Mouse (Mus musculus) stomach, postnatal 0 days (tissue): Measurements from ENCODE around the gene AU018091. TPM values are rescaled to one million over a fixed set of nuclear protein-coding genes. Genes with fewer than 3 reads are reported as not detected.
"Not testable (repeated sequence)": the region's sequence is repeated elsewhere in the genome, so short reads cannot be mapped to it uniquely, and the experiment has no call there.

Source experiments
- ATAC-seq: fragments of 200-750 bp; cut with Nextera tagmentation; 2 replicates; pipeline ENCODE4 v1.8.0; 2017; ENCODE audit not compliant: low FRiP score, low TSS enrichment
- DNase-seq: peaks from one replicate; pipeline ENCODE4 v3.0.0-alpha.2; 2016; ENCODE audit warnings: low spot score
- H3K27ac ChIP-seq: fragments of 300-500 bp; sonication (generic); replicated peaks from 2 replicates; pipeline ENCODE4 v1.5.1; 2014; ENCODE audit warnings: mild to moderate bottlenecking, control low read depth
- H3K27me3 ChIP-seq: fragments of 300-500 bp; sonication (generic); 2 replicates; pipeline ENCODE4 v1.6.1; 2014; ENCODE audit warnings: low read length; ENCODE audit not compliant: control insufficient read depth, insufficient read depth
- H3K36me3 ChIP-seq: fragments of 300-500 bp; sonication (generic); 2 replicates; pipeline ENCODE4 v1.6.1; 2014; ENCODE audit warnings: low read length, mixed read lengths; ENCODE audit not compliant: control insufficient read depth, insufficient read depth
- H3K4me1 ChIP-seq: fragments of 300-500 bp; sonication (generic); replicated peaks from 2 replicates; pipeline ENCODE4 v1.6.1; 2014; ENCODE audit warnings: antibody characterized with exemption; ENCODE audit not compliant: control insufficient read depth, insufficient read depth
- H3K4me2 ChIP-seq: fragments of 300-500 bp; sonication (generic); replicated peaks from 2 replicates; pipeline ENCODE4 v1.6.1; 2014; ENCODE audit warnings: low read depth, mild to moderate bottlenecking, control low read depth, moderate library complexity
- H3K4me3 ChIP-seq: fragments of 300-500 bp; sonication (generic); 2 replicates; pipeline ENCODE4 v1.5.1; 2014; ENCODE audit warnings: low read depth, low read length, control low read depth
- H3K9ac ChIP-seq: fragments of 300-500 bp; sonication (generic); 2 replicates; pipeline ENCODE4 v1.6.1; 2014; ENCODE audit warnings: mild to moderate bottlenecking, low read length, control low read depth, mixed read lengths
- H3K9me3 ChIP-seq: fragments of 300-500 bp; sonication (generic); 2 replicates; pipeline ENCODE4 v1.6.1; 2016; ENCODE audit warnings: low read length; ENCODE audit not compliant: control insufficient read depth
- CTCF ChIP-seq: IDR thresholded peaks from 2 replicates; pipeline ENCODE4 v1.5.1; 2016; ENCODE audit warnings: antibody characterized with exemption, low read depth, mild to moderate bottlenecking, moderate library complexity
- EP300 ChIP-seq: optimal IDR thresholded peaks from 2 replicates; pipeline ENCODE3; 2016; ENCODE audit warnings: antibody characterized with exemption
- WGBS: fragments of 180-500 bp; shearing (Covaris S2); extraction: QIAGEN DNeasy Blood & Tissue Kit; methylation state at CpG from one replicate; pipeline ENCODE4 v1.1.7; 2014; 5-methylcytosine and 5-hydroxymethylcytosine counted together
- polyA plus RNA-seq: library from polyadenylated mRNA; unstranded; fragments of >200 nt; fragmentation: Nextera tagmentation; extraction: Ambion mirVana; gene quantifications from 2 replicates; pipeline ENCODE4 v1.2.1, GENCODE M21; 2015

AU018091 gene
- polyA plus RNA-seq, 1 experiment from 2014 or later = 0.18 TPM

DNA sequence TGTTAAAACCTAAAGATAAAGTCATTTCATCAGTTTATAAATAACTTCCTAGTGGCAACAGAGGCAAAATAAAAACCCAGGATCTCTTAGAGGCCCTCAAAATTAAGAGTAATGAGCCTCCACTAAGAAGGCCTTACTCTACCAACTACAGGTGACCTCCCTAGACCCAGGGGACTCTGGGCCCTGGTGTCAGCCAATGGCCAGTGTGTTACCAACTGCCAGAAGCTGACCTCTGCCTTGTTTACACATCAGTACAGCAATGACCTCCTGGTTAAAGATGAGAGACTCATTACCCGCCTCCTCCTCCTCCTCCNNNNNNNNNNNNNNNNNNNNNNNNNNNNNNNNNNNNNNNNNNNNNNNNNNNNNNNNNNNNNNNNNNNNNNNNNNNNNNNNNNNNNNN lies 17.1 kb upstream of the AU018091 start:
- H3K27ac ChIP-seq = no peak overlapping the region
- H3K4me1 ChIP-seq = no peaks in the 10 kb centered on the region
- no peaks in the 10 kb centered on the region for H3K36me3 ChIP-seq
- no peak for TF ChIP-seq CTCF
- TF ChIP-seq EP300 = no peak
- WGBS = 83% methylated on average over 1 of the region's 1 CpGs
- no peak overlapping the region for H3K4me3 ChIP-seq
- no peak overlapping the region for H3K4me2 ChIP-seq
- H3K27me3 ChIP-seq = no peaks in the 10 kb centered on the region
- H3K9me3 ChIP-seq = no peaks in the 10 kb centered on the region
- no peak overlapping the region for H3K9ac ChIP-seq
- ATAC-seq (no peak), DNase-seq (no peak)

GRCm38 (mm10) chr7:3184394-3184793 lies 15.4 kb upstream of the AU018091 start:
- Histone ChIP-seq H3K36me3 (no peaks in the 10 kb centered on the region), H3K4me2 (no peak overlapping the region), H3K27me3 (no peaks in the 10 kb centered on the region), H3K9ac (no peak overlapping the region), H3K4me1 (no peaks in the 10 kb centered on the region), H3K4me3 (no peak overlapping the region), H3K9me3 (no peaks in the 10 kb centered on the region), H3K27ac (no peak overlapping the region)
- TF ChIP-seq EP300 = no peak
- TF ChIP-seq CTCF = peak; percentile 76
- no peak for DNase-seq
- no peak for ATAC-seq
- WGBS = 31% methylated on average over 4 of the region's 4 CpGs

- not testable (repeated sequence) for H3K4me3 ChIP-seq, H3K27me3 ChIP-seq, ATAC-seq, H3K9ac ChIP-seq, H3K4me1 ChIP-seq, H3K4me2 ChIP-seq, DNase-seq, H3K27ac ChIP-seq, H3K9me3 ChIP-seq, H3K36me3 ChIP-seq
- 91% methylated on average over 21 of the region's 24 CpGs for WGBS
Measured at GRCm38 (mm10) chr7:3180958-3181357, 12.0 kb upstream of the AU018091 start.

GRCm38 (mm10) chr7:3168296-3168695 lies 707 bp downstream of the AU018091 start:
- no peaks in the 10 kb centered on the region for H3K9me3 ChIP-seq
- no peaks in the 10 kb centered on the region for H3K4me1 ChIP-seq
- ATAC-seq (no peak), DNase-seq (no peak)
- no peak overlapping the region for H3K9ac ChIP-seq
- no peak overlapping the region for H3K27ac ChIP-seq
- no peak overlapping the region for H3K4me2 ChIP-seq
- no peaks in the 10 kb centered on the region for H3K36me3 ChIP-seq
- TF ChIP-seq EP300 (no peak), CTCF (no peak)
- H3K27me3 ChIP-seq = no peaks in the 10 kb centered on the region
- WGBS = 85% methylated on average over 1 of the region's 1 CpGs
- no peak overlapping the region for H3K4me3 ChIP-seq

DNA sequence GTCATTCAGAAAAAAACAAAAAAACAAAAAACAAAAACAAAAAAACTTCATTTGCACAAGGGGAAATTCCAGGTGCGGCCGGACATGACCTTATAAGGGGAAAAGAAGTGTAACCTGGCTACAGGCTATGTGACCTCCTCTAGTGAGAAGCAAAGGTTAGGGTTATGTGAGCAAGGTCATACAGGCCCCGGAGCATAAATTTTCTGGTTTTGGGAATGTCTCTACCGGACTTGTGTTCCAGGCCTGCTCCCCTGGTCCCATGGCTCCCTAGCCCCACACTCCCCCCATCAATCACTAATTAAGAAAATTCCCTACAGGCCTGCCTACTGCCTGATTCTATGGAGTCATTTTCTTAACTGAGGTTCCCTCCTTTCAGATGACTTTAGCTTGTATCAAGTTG lies 2.7 kb downstream of the AU018091 start:
- H3K27ac ChIP-seq = no peak overlapping the region
- no peak overlapping the region for H3K4me3 ChIP-seq
- ATAC-seq (no peak), DNase-seq (no peak)
- H3K4me2 ChIP-seq = no peak overlapping the region
- no peaks in the 10 kb centered on the region for H3K9me3 ChIP-seq
- 90% methylated on average over 4 of the region's 4 CpGs for WGBS
- H3K27me3 ChIP-seq = no peaks in the 10 kb centered on the region
- no peaks in the 10 kb centered on the region for H3K36me3 ChIP-seq
- TF ChIP-seq EP300 (no peak), CTCF (no peak)
- H3K9ac ChIP-seq = no peak overlapping the region
- no peaks in the 10 kb centered on the region for H3K4me1 ChIP-seq

DNA sequence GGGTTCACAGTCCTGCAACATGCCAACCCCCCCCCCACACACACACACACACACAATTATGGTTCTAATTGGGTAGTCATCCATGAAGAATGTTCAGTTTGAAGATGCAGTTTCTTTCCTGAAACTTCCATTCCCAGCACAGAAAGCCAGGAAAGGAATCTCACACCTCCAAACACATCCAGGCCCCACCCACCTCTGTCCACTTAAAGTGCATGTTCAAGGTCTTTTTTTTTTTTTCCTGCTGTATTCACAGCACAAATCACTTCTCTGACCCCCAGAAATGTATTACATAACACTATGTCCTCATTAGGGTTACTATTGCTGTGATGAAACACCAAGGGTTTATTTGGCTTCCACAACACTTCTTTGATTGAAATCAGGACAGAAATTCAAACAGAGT lies 4.0 kb downstream of the AU018091 start:
- Histone ChIP-seq H3K4me2 (no peak overlapping the region), H3K4me3 (no peak overlapping the region), H3K4me1 (no peaks in the 10 kb centered on the region), H3K27ac (no peak overlapping the region), H3K9ac (no peak overlapping the region), H3K36me3 (no peaks in the 10 kb centered on the region), H3K27me3 (no peaks in the 10 kb centered on the region), H3K9me3 (no peaks in the 10 kb centered on the region)
- TF ChIP-seq CTCF (no peak), EP300 (no peak)
- no peak for ATAC-seq
- no peak for DNase-seq

GRCm38 (mm10) chr7:3164381-3164780 lies 4.6 kb downstream of the AU018091 start:
- Histone ChIP-seq H3K27ac (no peak overlapping the region), H3K9me3 (no peaks in the 10 kb centered on the region), H3K4me3 (no peak overlapping the region), H3K4me2 (no peak overlapping the region), H3K9ac (no peak overlapping the region), H3K36me3 (no peaks in the 10 kb centered on the region), H3K27me3 (no peaks in the 10 kb centered on the region), H3K4me1 (no peaks in the 10 kb centered on the region)
- ATAC-seq = no peak
- 76% methylated on average over 6 of the region's 6 CpGs for WGBS
- TF ChIP-seq CTCF (no peak), EP300 (no peak)
- DNase-seq = no peak
